Mouse (Mus musculus) gastrocnemius, adult 8-10 months (tissue): ENCODE measurements around the gene Ndufaf1. TPM values are rescaled to one million over a fixed set of nuclear protein-coding genes. Genes with fewer than 3 reads are reported as not detected.
A peak's percentile ranks its signal among the peaks of the same experiment; 100 is the strongest.

Experiments
- DNase-seq, 2 experiments: peaks; one replicate each; pipeline ENCODE4 v3.0.0; 2022; ENCODE audit warnings: low spot score in 2 of 2
- total RNA-seq, 4 experiments: library from RNA; stranded (reverse); gene quantifications; 2 replicates each; pipeline ENCODE4 v1.2.4; 2022

Ndufaf1 gene
- total RNA-seq, 4 experiments from 2014 or later: 41.9 to 47.7 (median 45.5) TPM

DNA sequence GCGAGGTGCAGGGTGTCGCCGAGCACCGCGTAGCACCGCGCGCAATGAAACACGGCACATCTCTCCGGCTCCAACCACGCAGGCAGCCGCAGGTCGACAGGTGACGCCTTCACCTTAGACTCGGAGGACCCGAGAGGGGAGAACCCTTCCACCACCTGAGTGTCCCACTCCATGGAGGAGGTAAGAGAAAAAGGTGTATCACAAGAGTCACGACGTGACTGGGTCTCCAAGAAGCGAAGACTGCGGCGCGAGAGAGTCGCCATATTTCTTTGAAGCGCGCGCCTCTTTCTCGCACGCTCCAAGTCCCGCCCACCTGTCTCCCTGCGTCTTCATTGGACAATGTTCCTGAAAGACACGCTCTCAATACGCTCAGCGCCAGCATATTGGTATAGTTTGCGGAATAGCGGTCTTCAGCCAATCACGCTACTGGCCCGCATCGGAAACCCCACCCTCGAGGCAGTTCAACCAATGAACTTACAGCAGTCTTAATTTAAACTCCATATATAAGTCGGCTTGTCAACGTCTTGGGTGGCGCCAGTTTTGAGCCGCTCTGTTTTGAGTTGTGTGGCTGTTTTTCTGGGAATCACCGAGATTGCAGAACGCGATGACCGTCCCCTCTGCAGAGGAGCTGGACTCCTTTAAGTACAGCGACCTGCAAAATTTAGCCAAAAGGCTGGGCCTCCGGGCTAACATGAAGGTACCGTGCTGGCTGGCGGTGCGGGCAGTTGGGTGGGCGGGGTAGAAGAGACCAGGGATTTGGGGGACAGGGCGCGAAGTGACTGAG is 44.2 kb downstream of the Ndufaf1 start, which contains the start of the genes Nusap1 and Oip5:
Gene Nusap1, plus strand, starts transcription at position 100 of the 784 bp plus-strand sequence.
Gene Oip5, minus strand, starts transcription at position 271 of the 784 bp plus-strand sequence.
- DNase-seq: peak; percentile 80 to 86

DNA sequence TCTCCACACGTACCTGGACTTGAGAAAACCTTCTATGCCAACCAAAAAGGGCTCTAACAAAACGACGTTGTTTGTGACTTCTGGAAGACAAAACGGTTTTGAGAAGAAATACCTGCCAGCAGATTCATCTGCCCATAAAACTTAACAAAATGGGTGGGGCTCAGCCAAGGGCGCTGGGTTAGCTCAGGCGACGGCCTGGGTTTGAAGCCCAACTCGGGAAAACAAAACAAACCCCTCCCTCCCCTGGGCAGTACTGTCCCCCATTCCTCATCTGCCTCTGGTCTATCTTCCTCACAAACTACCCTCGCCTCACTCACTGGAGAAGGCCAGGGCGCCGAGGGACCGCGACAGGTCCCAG is 44.8 kb downstream of the Ndufaf1 start:
- DNase-seq: no peak

DNA sequence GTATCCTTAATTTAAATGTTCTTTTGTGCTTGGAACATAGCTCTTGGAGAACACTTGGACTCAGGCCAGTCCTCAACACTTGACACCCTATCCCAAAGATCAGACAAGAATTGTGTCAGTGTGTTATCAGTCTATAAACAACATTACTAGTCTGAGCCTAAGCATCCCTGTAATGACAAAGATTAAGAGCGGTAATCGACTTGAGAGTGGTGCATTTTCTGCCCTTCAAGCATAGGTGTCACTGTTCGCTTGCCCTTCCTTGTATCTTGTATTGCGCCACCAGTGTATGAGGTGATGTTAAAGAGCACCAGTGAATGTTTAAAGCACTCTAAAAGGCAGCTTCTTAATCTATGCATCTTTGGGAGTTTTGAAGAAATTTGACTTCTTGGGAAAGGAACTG is 55.6 kb downstream of the Ndufaf1 start:
- no peak for DNase-seq

Other genes with a start within 250 kb of the Ndufaf1 start
- gene Ino80, start 185.1 kb downstream of the Ndufaf1 start, total RNA-seq: 10 to 100 TPM; 11.8 to 15.7 (median 12.6) TPM
- gene Exd1, start 115.2 kb downstream of the Ndufaf1 start, total RNA-seq: 1 to 10 TPM in 3 of 4 experiments, under 1 TPM in 1; 0.85 to 2.0 (median 1.2) TPM
- 10 to 100 TPM; 72.7 to 85.9 (median 82.5) TPM for gene Chp1, start 115.1 kb downstream of the Ndufaf1 start, total RNA-seq
- gene Nusap1, start 44.5 kb downstream of the Ndufaf1 start, total RNA-seq: under 1 TPM in 2 of 4 experiments, not detected in 2; 0.10 to 0.38 TPM
- gene Oip5, start 44.4 kb downstream of the Ndufaf1 start, total RNA-seq: under 1 TPM in 1 of 4 experiments, not detected in 3; 0.27 TPM
- 10 to 100 TPM; 21.3 to 27.2 (median 24.9) TPM for gene Rtf1, start 12.2 kb upstream of the Ndufaf1 start, total RNA-seq
- gene Itpka, start 79.5 kb upstream of the Ndufaf1 start, total RNA-seq: not detected
- gene Ltk, start 97.6 kb upstream of the Ndufaf1 start, total RNA-seq: not detected
- 10 to 100 TPM; 14.2 to 17.0 (median 16.2) TPM for gene Rpap1, start 124.7 kb upstream of the Ndufaf1 start, total RNA-seq
- gene Tyro3, start 134.9 kb upstream of the Ndufaf1 start, total RNA-seq: under 1 TPM; 0.29 to 0.74 (median 0.46) TPM
- gene Mga, start 234.4 kb upstream of the Ndufaf1 start, total RNA-seq: 10 to 100 TPM; 24.9 to 49.9 (median 31.8) TPM